Mouse (Mus musculus): ENCODE results near the gene Cnot10. TPM values are rescaled to one million over a fixed set of nuclear protein-coding genes. Genes with fewer than 3 reads are reported as not detected.

The Cnot10 gene
- 10 to 100 TPM; 59.5 to 61.9 TPM for total RNA-seq (2021)
- long read RNA-seq, experiment 1, transcript Cnot10-201 (20 exons, 2,853 nt): major isoform, 13 of 32 reads
- long read RNA-seq, experiment 1, partial matches to known transcripts: 4 of 32 reads
- long read RNA-seq, experiment 1, other reads (novel, unspliced or antisense): 14 of 32 reads
- long read RNA-seq, experiment 2, transcript Cnot10-201 (20 exons, 2,853 nt): major isoform, 64 of 103 reads
- long read RNA-seq, experiment 2, partial matches to known transcripts: 5 of 103 reads
- long read RNA-seq, experiment 2, other reads (novel, unspliced or antisense): 34 of 103 reads

GRCm38 (mm10) chr9:114639839-114640646, at the start of gene Cnot10:
Gene Cnot10 (minus strand): TSS chr9:114640184.
- peak; percentile 92 to 97 for DNase-seq (ENCODE audit: low spot score in 2 of 2)

- DNase-seq (ENCODE audit: low spot score in 2 of 2): peak; percentile 13 to 53
These were observed 49.0 kb upstream of the Cnot10 start for GRCm38 (mm10) chr9:114688953-114689407.

- peak; percentile 95 to 97 for DNase-seq (ENCODE audit: low spot score in 2 of 2)
These were observed 48.4 kb upstream of the Cnot10 start, which contains the start of gene Dync1li1 for GRCm38 (mm10) chr9:114688252-114688952. Gene Dync1li1 (plus strand): TSS chr9:114688790.

- DNase-seq (ENCODE audit: low spot score in 2 of 2): no peak
These were observed 47.7 kb upstream of the Cnot10 start for GRCm38 (mm10) chr9:114687639-114688038.

GRCm38 (mm10) chr9:114686245-114686644, 46.3 kb upstream of the Cnot10 start:
- no peak for DNase-seq (ENCODE audit: low spot score in 2 of 2)

GRCm38 (mm10) chr9:114682193-114682592, 42.2 kb upstream of the Cnot10 start:
- no peak for DNase-seq (ENCODE audit: low spot score in 2 of 2)

- no peak for DNase-seq (ENCODE audit: low spot score in 2 of 2)
These were observed 40.5 kb upstream of the Cnot10 start for GRCm38 (mm10) chr9:114680531-114680930.

GRCm38 (mm10) chr9:114679944-114680343, 40.0 kb upstream of the Cnot10 start:
- no peak for DNase-seq (ENCODE audit: low spot score in 2 of 2)

- no peak for DNase-seq (ENCODE audit: low spot score in 2 of 2)
These were observed 38.6 kb upstream of the Cnot10 start for GRCm38 (mm10) chr9:114678576-114678975.

- no peak for DNase-seq (ENCODE audit: low spot score in 2 of 2)
These were observed 33.6 kb upstream of the Cnot10 start for GRCm38 (mm10) chr9:114673626-114674025.

GRCm38 (mm10) chr9:114672703-114673561, 32.9 kb upstream of the Cnot10 start:
- no peak for DNase-seq (ENCODE audit: low spot score in 2 of 2)

- no peak for DNase-seq (ENCODE audit: low spot score in 2 of 2)
These were observed 32.0 kb upstream of the Cnot10 start for GRCm38 (mm10) chr9:114671946-114672345.

GRCm38 (mm10) chr9:114669011-114669410, 29.0 kb upstream of the Cnot10 start:
- DNase-seq (ENCODE audit: low spot score in 2 of 2): no peak

GRCm38 (mm10) chr9:114668047-114668446, 28.1 kb upstream of the Cnot10 start:
- no peak for DNase-seq (ENCODE audit: low spot score in 2 of 2)

GRCm38 (mm10) chr9:114666858-114667257, 26.9 kb upstream of the Cnot10 start:
- no peak for DNase-seq (ENCODE audit: low spot score in 2 of 2)

GRCm38 (mm10) chr9:114663782-114664181, 23.8 kb upstream of the Cnot10 start:
- no peak for DNase-seq (ENCODE audit: low spot score in 2 of 2)

GRCm38 (mm10) chr9:114661991-114662390, 22.0 kb upstream of the Cnot10 start:
- DNase-seq (ENCODE audit: low spot score in 2 of 2): no peak

- DNase-seq (ENCODE audit: low spot score in 2 of 2): no peak
These were observed 21.0 kb upstream of the Cnot10 start for GRCm38 (mm10) chr9:114660983-114661382.

- no peak for DNase-seq (ENCODE audit: low spot score in 2 of 2)
These were observed 20.5 kb upstream of the Cnot10 start for GRCm38 (mm10) chr9:114660506-114660905.

- no peak for DNase-seq (ENCODE audit: low spot score in 2 of 2)
These were observed 16.7 kb upstream of the Cnot10 start for GRCm38 (mm10) chr9:114656701-114657100.

GRCm38 (mm10) chr9:114655356-114655755, 15.4 kb upstream of the Cnot10 start:
- DNase-seq (ENCODE audit: low spot score in 2 of 2): no peak
